Mouse (Mus musculus) liver, postnatal 0 days (tissue): ENCODE measurements around the gene Gm37240. TPM values are rescaled to one million over a fixed set of nuclear protein-coding genes. Genes with fewer than 3 reads are reported as not detected.
A peak's percentile ranks its signal among the peaks of the same experiment; 100 is the strongest.

Experiments used
- ATAC-seq: fragments of 200-750 bp; cut with Nextera tagmentation; 2 replicates; pipeline ENCODE4 v1.8.0; 2017; ENCODE audit warnings: mild to moderate bottlenecking, moderate library complexity
- DNase-seq: peaks from one replicate; pipeline ENCODE4 v3.0.0-alpha.2; 2016
- H3K27ac ChIP-seq: fragments of 300-500 bp; sonication (generic); 2 replicates; pipeline ENCODE4 v1.5.1; 2014; ENCODE audit warnings: antibody characterized with exemption, moderate library complexity, mild to moderate bottlenecking, low read depth
- H3K27me3 ChIP-seq: fragments of 300-500 bp; sonication (generic); 2 replicates; pipeline ENCODE4 v1.6.1; 2014; ENCODE audit warnings: low read length, control low read depth, mixed read lengths; ENCODE audit not compliant: insufficient read depth
- H3K36me3 ChIP-seq: fragments of 300-500 bp; sonication (generic); replicated peaks from 2 replicates; pipeline ENCODE4 v1.6.1; 2014; ENCODE audit warnings: mild to moderate bottlenecking, control low read depth, low read length, moderate library complexity, mixed read lengths; ENCODE audit not compliant: insufficient read depth
- H3K4me1 ChIP-seq: fragments of 300-500 bp; sonication (generic); 2 replicates; pipeline ENCODE4 v1.6.1; 2014; ENCODE audit warnings: antibody characterized with exemption, mild to moderate bottlenecking, control low read depth; ENCODE audit not compliant: insufficient read depth
- H3K4me2 ChIP-seq: fragments of 300-500 bp; sonication (generic); 2 replicates; pipeline ENCODE4 v1.6.1; 2014; ENCODE audit warnings: low read depth, mild to moderate bottlenecking, low read length, moderate library complexity, mixed read lengths
- H3K4me3 ChIP-seq: fragments of 300-500 bp; sonication (generic); 2 replicates; pipeline ENCODE4 v1.5.1; 2014; ENCODE audit warnings: low read depth, low read length
- H3K9ac ChIP-seq: fragments of 300-500 bp; sonication (generic); replicated peaks from 2 replicates; pipeline ENCODE4 v1.6.1; 2014; ENCODE audit warnings: mild to moderate bottlenecking, moderate library complexity
- H3K9me3 ChIP-seq: fragments of 300-500 bp; sonication (generic); 2 replicates; pipeline ENCODE4 v1.6.1; 2016; ENCODE audit warnings: mild to moderate bottlenecking, control low read depth, low read length, mixed read lengths
- CTCF ChIP-seq: sonication (generic); IDR thresholded peaks from 2 replicates; pipeline ENCODE4 v1.5.1; 2016; ENCODE audit warnings: antibody characterized with exemption, low read depth
- EP300 ChIP-seq: IDR thresholded peaks from 2 replicates; pipeline ENCODE4 v1.6.1; 2016; ENCODE audit warnings: antibody characterized with exemption, low read depth, mild to moderate bottlenecking
- WGBS: fragments of 180-500 bp; shearing (Covaris S2); extraction: QIAGEN DNeasy Blood & Tissue Kit; methylation state at CpG from one replicate; pipeline ENCODE4 v1.1.7; 2014; ENCODE audit not compliant: insufficient replicate concordance; 5-methylcytosine and 5-hydroxymethylcytosine counted together
- polyA plus RNA-seq: library from polyadenylated mRNA; unstranded; fragments of >200 nt; fragmentation: Nextera tagmentation; extraction: Ambion mirVana; gene quantifications from 2 replicates; pipeline ENCODE4 v1.2.1, GENCODE M21; 2015

Gene Gm37240
- polyA plus RNA-seq, 1 experiment from 2014 or later: 0.72 TPM

DNA sequence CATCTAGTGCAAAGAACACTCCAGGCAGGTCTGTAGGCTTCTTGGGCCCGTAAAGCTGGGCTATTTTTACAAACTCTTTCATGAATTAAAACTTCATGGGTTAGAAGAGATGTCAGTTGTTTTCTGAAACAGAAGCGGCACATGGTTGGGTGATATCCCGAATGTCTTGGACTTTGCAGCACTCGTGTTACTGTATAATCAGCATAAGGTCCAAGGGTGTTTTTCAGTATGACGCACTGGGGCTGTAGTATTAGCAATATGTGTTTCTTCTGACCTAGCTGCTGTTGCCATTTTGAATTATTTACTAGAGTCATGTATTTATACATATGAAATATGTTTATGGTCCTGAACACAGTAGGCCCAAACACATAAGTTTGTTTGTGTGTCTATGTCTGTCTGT, 961.2 kb downstream of the Gm37240 start:
- H3K9ac ChIP-seq: no peak overlapping the region
- ATAC-seq (no peak), DNase-seq (no peak)
- WGBS: 77% methylated on average over 5 of the region's 5 CpGs
- no peaks in the 10 kb centered on the region for H3K4me1 ChIP-seq
- H3K9me3 ChIP-seq: no peaks in the 10 kb centered on the region
- no peaks in the 10 kb centered on the region for H3K36me3 ChIP-seq
- H3K27me3 ChIP-seq: no peaks in the 10 kb centered on the region
- no peak overlapping the region for H3K4me2 ChIP-seq
- H3K4me3 ChIP-seq: no peak overlapping the region
- H3K27ac ChIP-seq: no peak overlapping the region
- TF ChIP-seq CTCF (no peak), EP300 (no peak)

DNA sequence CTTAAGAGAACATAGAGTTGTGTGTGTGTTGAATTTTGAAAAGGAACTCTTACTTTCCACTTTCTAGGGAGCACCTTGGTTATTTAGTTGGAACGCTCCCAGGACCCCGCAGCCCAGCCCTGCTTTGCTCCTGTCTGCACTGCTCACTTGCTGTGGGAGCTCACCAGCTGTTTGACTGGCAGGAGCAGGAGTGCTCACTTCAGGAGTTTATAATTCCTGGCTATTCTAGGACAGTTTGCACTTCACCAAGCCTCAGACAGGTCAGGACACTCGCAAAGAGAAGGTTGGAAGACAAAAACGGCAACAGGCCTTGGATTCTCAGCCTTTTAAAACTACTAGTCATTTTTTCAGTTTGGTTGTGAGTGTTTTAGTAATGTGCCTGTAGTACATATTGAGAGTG, 962.1 kb downstream of the Gm37240 start:
- ATAC-seq: no peak
- DNase-seq: no peak
- no peak overlapping the region for H3K9ac ChIP-seq
- no peak overlapping the region for H3K4me3 ChIP-seq
- WGBS: 88% methylated on average over 4 of the region's 4 CpGs
- no peaks in the 10 kb centered on the region for H3K4me1 ChIP-seq
- H3K4me2 ChIP-seq: no peak overlapping the region
- no peak overlapping the region for H3K27ac ChIP-seq
- no peaks in the 10 kb centered on the region for H3K9me3 ChIP-seq
- no peaks in the 10 kb centered on the region for H3K27me3 ChIP-seq
- no peak for TF ChIP-seq CTCF
- no peak for TF ChIP-seq EP300
- no peaks in the 10 kb centered on the region for H3K36me3 ChIP-seq

DNA sequence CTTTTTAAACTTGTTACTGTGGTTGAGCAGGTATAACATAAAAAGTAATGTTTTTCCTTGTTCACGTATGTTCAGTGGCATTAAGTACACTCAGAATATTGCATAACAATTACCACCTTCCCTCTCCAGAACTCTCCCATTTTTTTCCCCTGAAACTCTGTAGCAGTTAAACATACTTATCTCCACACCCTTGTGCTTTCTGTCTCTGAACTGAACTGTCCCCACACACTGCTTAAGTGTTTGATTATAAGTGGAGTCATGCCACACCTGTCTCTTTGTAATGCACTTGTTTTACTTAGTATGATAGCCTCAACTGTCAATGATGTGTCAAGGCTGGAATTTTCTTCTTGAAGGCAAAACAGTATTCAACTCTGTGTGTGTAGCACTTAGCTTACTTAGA, 963.6 kb downstream of the Gm37240 start:
- DNase-seq (no peak), ATAC-seq (no peak)
- no peaks in the 10 kb centered on the region for H3K36me3 ChIP-seq
- no peaks in the 10 kb centered on the region for H3K4me1 ChIP-seq
- 70% methylated on average over 1 of the region's 1 CpGs for WGBS
- no peak overlapping the region for H3K4me3 ChIP-seq
- H3K27me3 ChIP-seq: no peaks in the 10 kb centered on the region
- H3K9ac ChIP-seq: no peak overlapping the region
- H3K27ac ChIP-seq: no peak overlapping the region
- no peak overlapping the region for H3K4me2 ChIP-seq
- TF ChIP-seq CTCF: no peak
- TF ChIP-seq EP300: no peak
- no peaks in the 10 kb centered on the region for H3K9me3 ChIP-seq

GRCm38 (mm10) chr3:84923256-84923655, 964.1 kb downstream of the Gm37240 start:
- WGBS: 59% methylated on average over 1 of the region's 1 CpGs
- no peak for ATAC-seq

GRCm38 (mm10) chr3:84921704-84922420, 965.5 kb downstream of the Gm37240 start:
- 55% methylated on average over 6 of the region's 6 CpGs for WGBS
- no peak overlapping the region for H3K4me3 ChIP-seq
- H3K4me2 ChIP-seq: no peak overlapping the region
- H3K27me3 ChIP-seq: no peaks in the 10 kb centered on the region
- no peak for DNase-seq
- H3K36me3 ChIP-seq: no peaks in the 10 kb centered on the region
- no peak overlapping the region for H3K9ac ChIP-seq
- H3K4me1 ChIP-seq: 0 out of 2 replicates have a peak, but pooled peaks cover 2% of the 10 kb centered on the region
- TF ChIP-seq EP300 (no peak), CTCF (peak; percentile 62)
- no peak for ATAC-seq
- H3K9me3 ChIP-seq: no peaks in the 10 kb centered on the region
- H3K27ac ChIP-seq: no peak overlapping the region

More at GRCm38 (mm10) chr3:84923256-84923655, 964.1 kb downstream of the Gm37240 start:
- Histone ChIP-seq H3K27me3 (no peaks in the 10 kb centered on the region), H3K4me1 (0 out of 2 replicates have a peak, but pooled peaks cover 2% of the 10 kb centered on the region), H3K9me3 (no peaks in the 10 kb centered on the region), H3K9ac (no peak overlapping the region), H3K27ac (no peak overlapping the region), H3K4me3 (no peak overlapping the region), H3K4me2 (no peak overlapping the region), H3K36me3 (no peaks in the 10 kb centered on the region)
- DNase-seq: no peak
- TF ChIP-seq EP300 (no peak), CTCF (no peak)

DNA sequence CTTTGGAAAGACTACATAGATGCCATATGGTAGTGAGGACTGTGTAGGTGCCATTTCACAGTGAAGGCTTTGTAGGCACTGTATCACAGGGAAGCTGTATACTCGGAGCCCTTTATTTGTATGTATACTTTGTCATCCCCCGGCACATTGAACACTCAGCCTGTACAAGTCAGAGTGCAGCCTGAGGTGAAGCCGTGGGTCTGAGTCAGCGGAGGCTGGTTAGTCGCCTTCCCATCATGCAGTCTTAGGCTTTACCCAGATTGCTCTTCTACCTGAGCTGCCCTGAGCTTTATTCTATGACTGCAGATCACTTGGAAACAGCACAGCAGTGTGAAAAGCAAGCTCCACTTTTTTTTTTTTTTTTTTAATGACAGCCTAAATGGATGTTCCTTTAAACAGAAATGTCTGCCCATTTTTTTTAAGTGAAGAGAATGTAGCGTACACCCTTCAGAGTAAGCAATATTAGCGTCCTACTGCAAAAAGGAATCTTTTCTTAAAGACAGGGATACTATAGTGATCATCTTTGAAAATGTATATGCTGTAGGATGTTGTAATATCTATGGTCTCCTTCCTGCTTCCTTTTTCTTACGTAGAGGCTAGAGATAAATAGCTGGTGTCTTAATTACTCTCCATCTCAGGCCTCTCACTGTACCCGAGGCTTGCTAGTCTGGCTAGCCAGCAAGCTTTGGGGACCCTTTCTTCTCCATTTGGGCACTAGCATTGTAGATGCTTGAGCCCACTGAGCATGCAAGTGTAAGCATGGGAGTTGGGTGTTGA, 969.2 kb downstream of the Gm37240 start:
- H3K4me3 ChIP-seq: no peak overlapping the region
- H3K4me2 ChIP-seq: no peak overlapping the region
- no peak for ATAC-seq
- no peak overlapping the region for H3K27ac ChIP-seq
- no peak overlapping the region for H3K9ac ChIP-seq
- no peaks in the 10 kb centered on the region for H3K36me3 ChIP-seq
- TF ChIP-seq CTCF (no peak), EP300 (no peak)
- no peaks in the 10 kb centered on the region for H3K9me3 ChIP-seq
- H3K27me3 ChIP-seq: no peaks in the 10 kb centered on the region
- no peak for DNase-seq
- 64% methylated on average over 9 of the region's 9 CpGs for WGBS
- H3K4me1 ChIP-seq: 0 out of 2 replicates have a peak, but pooled peaks cover 2% of the 10 kb centered on the region
